In genomic region chr5:114935838-114936237, GRCm38 (mm10) we compare ENCODE assay signal across 23 mouse cellular contexts. TPM values are rescaled to one million over a fixed set of nuclear protein-coding genes. Genes with fewer than 3 reads are reported as not detected.
DNase-seq lines count a peak whose midpoint lies in the region; ATAC-seq and TF ChIP-seq lines count a peak whose summit lies in the region.
"Had no signal": no experiment of that assay in that cellular context is flagged by ENCODE, and none has a peak within 500 bp of the region (broad histone marks: within the 10 kb centered on the region; RNA-seq: fewer than 3 reads in every experiment).

No protein-coding gene starts in this region.

- no peak for ATAC-seq in liver, embryonic 12.5 days
- ATAC-seq: CD4-positive, CD25-positive, alpha-beta regulatory T cell, adult 4 months had no signal

- H3K27ac ChIP-seq in left cerebral cortex, adult 2 months: no peak overlapping the region
- no peak overlapping the region for H3K27ac ChIP-seq in liver, embryonic 12.5 days
- H3K27ac ChIP-seq: heart, adult 2 months; heart, embryonic 15.5 days had no signal

- intact Hi-C loops in left cerebral cortex, postnatal 4 days (cut with DNase I): no loop called here
- intact Hi-C loops in left cerebral cortex, adult 2 months (cut with DNase I): loop anchor here (5.0 kb wide), 1 partner anchor 109 kb away; no protein-coding TSS in a partner anchor

- H3K4me1 ChIP-seq in liver, embryonic 12.5 days: 0 out of 2 replicates have a peak, but pooled peaks cover 3% of the 10 kb centered on the region
- H3K4me1 ChIP-seq: heart, embryonic 15.5 days had no signal

- TF ChIP-seq CTCF in left cerebral cortex, adult 2 months (IDR thresholded peaks at IDR 0.05): no peak
- no peak for TF ChIP-seq CTCF in brain, embryonic 14.5 days (IDR thresholded peaks at IDR 0.05; ENCODE audit: borderline replicate concordance, extremely low read depth, insufficient read depth, insufficient read length)

- DNase-seq in left cerebral cortex, postnatal 4 days: peak; percentile 40
- DNase-seq in left cerebral cortex, adult 2 months (ENCODE audit: extremely low spot score in 1 of 2, low spot score in 2 of 2): no peak
- peak; percentile 61 for DNase-seq in ES-CJ7 (ENCODE audit: low read depth, low spot score)
- DNase-seq in brain, embryonic 14.5 days (ENCODE audit: low read depth): peak; percentile 29
- DNase-seq in mesoderm, embryonic 11.5 days (ENCODE audit: low read depth, low spot score): peak; percentile 50
- DNase-seq in adipocyte (ENCODE audit: low spot score): no peak
- DNase-seq: adrenal gland, postnatal 36 days; cerebellum, adult 9-10 months; gastrocnemius, postnatal 10 days; heart, adult 2 months; kidney, adult 11 months; kidney, postnatal 10 days; layer of hippocampus, adult 9-11 months; liver; lung, adult 18-20 months had no signal

- peaks cover 6% of the 10 kb centered on the region; the same call in 1 of the 2 replicates for H3K27me3 ChIP-seq in liver, embryonic 12.5 days (replicated peaks)
- H3K27me3 ChIP-seq: heart, embryonic 15.5 days had no signal

- H3K9me3 ChIP-seq in liver, embryonic 12.5 days (replicated peaks): no peaks in the 10 kb centered on the region
- H3K9me3 ChIP-seq: heart, embryonic 15.5 days had no signal

- 33% methylated on average over 3 of the region's 3 CpGs for WGBS in liver, embryonic 12.5 days (ENCODE audit: insufficient replicate concordance)

- no peak overlapping the region for H3K4me2 ChIP-seq in liver, embryonic 12.5 days
- H3K4me2 ChIP-seq: heart, embryonic 15.5 days had no signal

- no peaks in the 10 kb centered on the region for H3K36me3 ChIP-seq in liver, embryonic 12.5 days
- H3K36me3 ChIP-seq: heart, embryonic 15.5 days had no signal

- H3K9ac ChIP-seq in liver, embryonic 12.5 days: no peak overlapping the region
- H3K9ac ChIP-seq: heart, embryonic 15.5 days had no signal

- TF ChIP-seq POLR2A in brain, embryonic 14.5 days (IDR thresholded peaks at IDR 0.05; ENCODE audit: borderline replicate concordance, extremely low read depth, insufficient read depth, insufficient read length, poor library complexity, severe bottlenecking): no peak

- H3K4me3 ChIP-seq in left cerebral cortex, adult 2 months: no peak overlapping the region
- no peak overlapping the region for H3K4me3 ChIP-seq in liver, embryonic 12.5 days
- H3K4me3 ChIP-seq: erythroblast, embryonic 14.5 days; heart, adult 2 months; heart, embryonic 15.5 days had no signal

RNA-seq across cellular contexts. Expression of gene 2210016L21Rik, which starts 6.1 kb away (rescaled TPM):
- 100 to 1,000 TPM; 141 to 152 TPM for total RNA-seq in left cerebral cortex, postnatal 4 days (2021)
- 100 to 1,000 TPM; 214 to 229 TPM for total RNA-seq in left cerebral cortex, adult 2 months (2021)
- 69.2 and 72.7 TPM in 2 replicates for polyA plus RNA-seq in brain, embryonic 14.5 days (2012; rRNA removed)
- polyA plus RNA-seq in liver, embryonic 12.5 days (2016; fragmentation: Nextera tagmentation; extraction: Ambion mirVana): 22.1 and 25.2 TPM in 2 replicates

RNA-seq across cellular contexts. Expression of gene Oasl1, which starts 12.8 kb away (rescaled TPM):
- not detected for total RNA-seq in left cerebral cortex, postnatal 4 days (2021)
- total RNA-seq in left cerebral cortex, adult 2 months (2021): under 1 TPM in 1 of 2 experiments, not detected in 1; 0.81 TPM
- 0.21 and 0.42 TPM in 2 replicates for polyA plus RNA-seq in brain, embryonic 14.5 days (2012; rRNA removed)
- 0.29 and 0.30 TPM in 2 replicates for polyA plus RNA-seq in liver, embryonic 12.5 days (2016; fragmentation: Nextera tagmentation; extraction: Ambion mirVana)
- total RNA-seq: gastrocnemius, postnatal 10 days; left cerebral cortex, postnatal 10 days had no signal
- polyA plus RNA-seq: erythroblast, embryonic 14.5 days had no signal

RNA-seq across cellular contexts. Expression of gene Hnf1a, which starts 35.1 kb away (rescaled TPM):
- not detected for total RNA-seq in left cerebral cortex, postnatal 4 days (2021)
- not detected for total RNA-seq in left cerebral cortex, adult 2 months (2021)
- not detected in 2 replicates for polyA plus RNA-seq in brain, embryonic 14.5 days (2012; rRNA removed)
- polyA plus RNA-seq in liver, embryonic 12.5 days (2016; fragmentation: Nextera tagmentation; extraction: Ambion mirVana): 3.8 and 3.9 TPM in 2 replicates
- total RNA-seq: gastrocnemius, postnatal 10 days; heart, adult 2 months; hematopoietic stem cell, adult 5-6 weeks; left cerebral cortex, postnatal 10 days; megakaryocyte-erythroid progenitor cell, adult 5-6 weeks had no signal
- polyA plus RNA-seq: frontal cortex, adult 2 months; heart, adult 2 months had no signal

RNA-seq across cellular contexts. Expression of gene Oasl2, which starts 39.1 kb away (rescaled TPM):
- total RNA-seq in left cerebral cortex, postnatal 4 days (2021): 1 to 10 TPM; 1.2 TPM
- total RNA-seq in left cerebral cortex, adult 2 months (2021): 1 to 10 TPM; 1.6 to 1.7 TPM
- polyA plus RNA-seq in brain, embryonic 14.5 days (2012; rRNA removed): 1.5 and 3.3 TPM in 2 replicates
- polyA plus RNA-seq in liver, embryonic 12.5 days (2016; fragmentation: Nextera tagmentation; extraction: Ambion mirVana): 3.5 and 3.9 TPM in 2 replicates

Comparison
In these comparisons a context has a peak if more than half of its experiments do, and no peak if none do; other contexts are left out.
1. DNase-seq: peak in left cerebral cortex, postnatal 4 days (single experiment), ES-CJ7 (single experiment), brain, embryonic 14.5 days (single experiment) and mesoderm, embryonic 11.5 days (single experiment); none in left cerebral cortex, adult 2 months (0 of 2) and adipocyte (single experiment).